Mouse (Mus musculus): ENCODE measurements around the gene Zfp626. TPM values are rescaled to one million over a fixed set of nuclear protein-coding genes. Genes with fewer than 3 reads are reported as not detected.
A peak's percentile ranks its signal among the peaks of the same experiment; 100 is the strongest.
"Not testable (repeated sequence)": the region's sequence is repeated elsewhere in the genome, so short reads cannot be mapped to it uniquely, and the experiment has no call there.

Zfp626 gene
- polyA plus RNA-seq, 1 experiment from 2014 or later: 1.2 TPM

DNA sequence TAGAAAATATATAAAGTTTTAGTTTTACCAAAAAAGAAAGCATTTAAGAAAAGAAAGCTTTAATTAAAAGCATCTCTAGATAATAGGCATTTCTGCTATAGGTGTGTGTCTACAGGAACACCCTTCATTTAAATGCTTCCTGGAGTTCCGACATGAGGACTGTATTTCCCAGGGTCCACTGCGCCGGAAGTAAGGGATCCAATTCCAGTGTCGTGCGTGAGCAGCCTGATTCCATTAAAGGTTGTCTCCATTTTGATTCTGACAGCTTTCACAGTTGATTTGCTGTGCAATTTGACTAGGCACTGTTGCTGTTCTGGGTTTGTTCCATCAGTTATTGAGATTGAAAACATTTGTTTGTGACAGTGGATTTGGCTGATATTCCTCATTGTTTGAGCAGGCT, 4.0 kb upstream of the Zfp626 start:
- no peak for ATAC-seq (ENCODE audit: insufficient number of reproducible peaks, insufficient read depth, low FRiP score, low read depth)

DNA sequence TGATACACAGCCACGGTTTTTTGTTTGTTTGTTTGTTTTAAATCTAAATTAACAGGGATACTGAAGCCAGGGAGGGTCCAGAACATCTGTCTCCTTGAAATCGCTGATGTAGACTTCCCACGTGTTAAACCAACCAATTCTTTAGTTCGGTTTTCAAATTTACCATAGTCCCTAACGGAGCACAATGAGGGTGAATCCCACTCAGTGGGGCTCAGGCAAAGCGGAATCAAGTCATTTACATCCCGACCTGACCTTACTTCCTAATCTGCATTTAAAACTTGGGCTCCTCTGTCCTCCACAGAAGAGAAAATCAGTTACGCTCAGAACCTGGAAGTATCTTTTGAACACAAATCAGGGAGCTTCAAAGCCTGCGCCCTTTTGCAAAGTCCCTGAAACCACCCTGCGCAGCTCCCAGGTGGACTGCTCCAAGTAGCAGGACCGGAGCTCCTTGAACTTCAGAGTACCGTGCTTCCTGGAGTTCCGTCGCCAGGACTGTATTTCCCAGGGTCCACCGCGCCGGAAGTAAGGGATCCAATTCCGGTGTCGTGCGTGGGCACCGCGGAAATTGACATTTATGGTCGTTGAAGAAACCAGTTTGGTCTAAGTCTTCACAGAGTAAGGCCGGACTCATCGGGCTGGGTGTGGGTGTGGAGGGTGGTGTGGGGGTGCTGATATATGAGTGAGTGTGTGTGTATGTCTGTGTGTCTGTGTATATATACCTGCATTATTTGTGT, 2.5 kb upstream of the Zfp626 start:
- under 1% methylated on average over 25 of the region's 25 CpGs for WGBS
- Histone ChIP-seq H3K4me3 (ENCODE audit: control insufficient read depth in 1 of 2, insufficient read depth in 1 of 2, low read depth in 1 of 2, low read length in 2 of 2) (peak overlapping the region; percentile 58 to 84), H3K4me1 (ENCODE audit: control insufficient read depth in 2 of 2, insufficient read depth in 2 of 2, low read length in 2 of 2) (no peaks in the 10 kb centered on the region), H3K27me3 (ENCODE audit: control insufficient read depth, insufficient read depth, low read length) (no peaks in the 10 kb centered on the region), H3K9ac (ENCODE audit: low read length) (peak overlapping the region; percentile 89), H3K9me3 (ENCODE audit: control insufficient read depth, low read length) (no peaks in the 10 kb centered on the region), H3K36me3 (ENCODE audit: control insufficient read depth, insufficient read depth, low read length) (peaks cover 27% of the 10 kb centered on the region), H3K4me2 (ENCODE audit: low read length) (peak overlapping the region; percentile 92), H3K27ac (replicated peaks in 1 of 2; ENCODE audit: control insufficient read depth in 1 of 2, insufficient read depth in 1 of 2, low read depth in 2 of 2, low read length in 2 of 2) (peak overlapping the region; percentile 55 to 65)
- peak; percentile 68 for ATAC-seq (ENCODE audit: insufficient number of reproducible peaks, insufficient read depth, low FRiP score, low read depth)

More for the DNA sequence above, 4.0 kb upstream of the Zfp626 start:
- Histone ChIP-seq H3K27ac (replicated peaks in 1 of 2; ENCODE audit: control insufficient read depth in 1 of 2, insufficient read depth in 1 of 2, low read depth in 2 of 2, low read length in 2 of 2) (no peak overlapping the region), H3K9me3 (ENCODE audit: control insufficient read depth, low read length) (no peaks in the 10 kb centered on the region), H3K9ac (ENCODE audit: low read length) (no peak overlapping the region), H3K4me1 (ENCODE audit: control insufficient read depth in 2 of 2, insufficient read depth in 2 of 2, low read length in 2 of 2) (peaks cover 0 to 9% of the 10 kb centered on the region in 2 experiments; a peak in 2 of 4 replicates), H3K4me2 (ENCODE audit: low read length) (no peak overlapping the region), H3K27me3 (ENCODE audit: control insufficient read depth, insufficient read depth, low read length) (no peaks in the 10 kb centered on the region), H3K4me3 (ENCODE audit: control insufficient read depth in 1 of 2, insufficient read depth in 1 of 2, low read depth in 1 of 2, low read length in 2 of 2) (no peak overlapping the region), H3K36me3 (ENCODE audit: control insufficient read depth, insufficient read depth, low read length) (peaks cover 12% of the 10 kb centered on the region)
- 72% methylated on average over 5 of the region's 5 CpGs for WGBS

DNA sequence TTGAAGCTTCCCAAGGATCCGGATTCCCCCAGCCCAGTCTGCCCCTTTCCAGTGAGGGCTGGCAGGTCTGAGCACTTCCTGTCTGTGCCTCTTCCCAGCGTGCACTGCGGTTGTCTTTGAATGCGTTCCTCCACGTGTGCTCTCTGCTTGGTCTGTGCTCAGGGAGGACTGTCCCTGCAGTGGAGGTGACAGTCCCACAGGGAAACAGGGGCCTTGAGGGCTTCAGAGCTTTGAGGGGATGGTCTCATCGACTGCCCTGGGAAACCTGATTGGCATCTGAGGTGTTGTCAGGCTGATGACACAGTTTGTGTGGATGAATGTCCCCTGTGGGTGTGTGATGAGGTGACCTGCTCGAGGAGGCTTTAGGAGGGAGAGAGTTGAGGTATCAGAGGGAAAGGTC, 309 bp downstream of the Zfp626 start:
- H3K4me2 ChIP-seq (ENCODE audit: low read length); H3K9ac ChIP-seq (ENCODE audit: low read length); H3K27ac ChIP-seq (replicated peaks in 1 of 2; ENCODE audit: control insufficient read depth in 1 of 2, insufficient read depth in 1 of 2, low read depth in 2 of 2, low read length in 2 of 2); H3K27me3 ChIP-seq (ENCODE audit: control insufficient read depth, insufficient read depth, low read length); H3K4me1 ChIP-seq (ENCODE audit: control insufficient read depth in 2 of 2, insufficient read depth in 2 of 2, low read length in 2 of 2); H3K9me3 ChIP-seq (ENCODE audit: control insufficient read depth, low read length); ATAC-seq (ENCODE audit: insufficient number of reproducible peaks, insufficient read depth, low FRiP score, low read depth); H3K4me3 ChIP-seq (ENCODE audit: control insufficient read depth in 1 of 2, insufficient read depth in 1 of 2, low read depth in 1 of 2, low read length in 2 of 2): not testable (repeated sequence)
- WGBS: 84% methylated on average over 7 of the region's 7 CpGs
- peaks cover 53% of the 10 kb centered on the region for H3K36me3 ChIP-seq (ENCODE audit: control insufficient read depth, insufficient read depth, low read length)

DNA sequence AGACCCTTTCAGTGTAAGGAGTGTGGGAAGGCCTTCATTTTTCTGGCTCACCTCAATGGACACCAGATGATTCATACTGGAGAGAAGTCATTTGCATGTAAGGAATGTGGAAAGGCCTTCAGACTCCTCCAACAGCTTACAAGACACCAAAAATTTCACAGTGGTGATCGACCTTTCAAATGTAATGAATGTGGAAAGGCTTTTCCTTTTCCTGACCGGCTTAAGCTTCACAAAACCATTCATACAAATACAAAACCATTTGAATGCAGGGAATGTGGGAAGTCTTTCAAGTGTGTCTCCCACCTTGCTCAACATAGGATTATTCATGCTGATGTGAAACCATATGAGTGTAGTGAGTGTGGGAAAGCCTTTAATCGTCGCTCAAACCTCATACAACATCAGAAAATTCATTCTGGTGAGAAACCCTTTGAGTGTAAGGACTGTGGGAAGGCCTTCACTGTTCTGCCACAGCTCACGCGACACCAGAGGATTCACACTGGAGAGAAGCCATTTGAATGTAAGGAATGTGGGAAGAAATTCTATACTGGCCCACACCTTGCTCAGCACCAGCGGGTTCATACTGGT, 11.6 kb downstream of the Zfp626 start:
- H3K9me3 ChIP-seq (ENCODE audit: control insufficient read depth, low read length): no peaks in the 10 kb centered on the region
- 92% methylated on average over 7 of the region's 7 CpGs for WGBS
- no peak for ATAC-seq (ENCODE audit: insufficient number of reproducible peaks, insufficient read depth, low FRiP score, low read depth)
- H3K9ac ChIP-seq (ENCODE audit: low read length): no peak overlapping the region
- no peak overlapping the region for H3K27ac ChIP-seq (replicated peaks in 1 of 2; ENCODE audit: control insufficient read depth in 1 of 2, insufficient read depth in 1 of 2, low read depth in 2 of 2, low read length in 2 of 2)
- H3K27me3 ChIP-seq (ENCODE audit: control insufficient read depth, insufficient read depth, low read length): no peaks in the 10 kb centered on the region
- no peak overlapping the region for H3K4me3 ChIP-seq (ENCODE audit: control insufficient read depth in 1 of 2, insufficient read depth in 1 of 2, low read depth in 1 of 2, low read length in 2 of 2)
- H3K36me3 ChIP-seq (ENCODE audit: control insufficient read depth, insufficient read depth, low read length): peaks cover 46% of the 10 kb centered on the region
- no peak overlapping the region for H3K4me2 ChIP-seq (ENCODE audit: low read length)
- H3K4me1 ChIP-seq (ENCODE audit: control insufficient read depth in 2 of 2, insufficient read depth in 2 of 2, low read length in 2 of 2): no peaks in the 10 kb centered on the region

DNA sequence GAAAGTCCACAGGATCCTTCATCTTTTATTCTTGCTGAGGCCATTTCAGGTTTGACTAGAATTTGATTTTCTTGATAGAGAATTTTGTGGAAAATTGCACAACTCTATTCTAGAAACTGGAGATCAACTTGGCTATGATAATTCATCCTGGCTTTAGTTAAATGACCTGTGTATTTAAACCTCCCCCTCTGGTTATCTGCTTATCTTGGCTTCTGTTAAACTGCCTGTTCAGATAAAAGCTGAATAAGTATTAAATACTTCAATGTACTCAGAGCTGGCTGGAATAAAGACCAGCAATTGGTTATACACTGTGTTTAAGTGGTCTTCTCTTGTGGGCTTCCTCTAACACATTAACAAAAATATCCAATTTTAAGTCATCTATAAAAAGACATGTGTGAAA, 15.6 kb downstream of the Zfp626 start:
- ATAC-seq (ENCODE audit: insufficient number of reproducible peaks, insufficient read depth, low FRiP score, low read depth): no peak
- no peak overlapping the region for H3K9ac ChIP-seq (ENCODE audit: low read length)
- no peak overlapping the region for H3K27ac ChIP-seq (replicated peaks in 1 of 2; ENCODE audit: control insufficient read depth in 1 of 2, insufficient read depth in 1 of 2, low read depth in 2 of 2, low read length in 2 of 2)

DNA sequence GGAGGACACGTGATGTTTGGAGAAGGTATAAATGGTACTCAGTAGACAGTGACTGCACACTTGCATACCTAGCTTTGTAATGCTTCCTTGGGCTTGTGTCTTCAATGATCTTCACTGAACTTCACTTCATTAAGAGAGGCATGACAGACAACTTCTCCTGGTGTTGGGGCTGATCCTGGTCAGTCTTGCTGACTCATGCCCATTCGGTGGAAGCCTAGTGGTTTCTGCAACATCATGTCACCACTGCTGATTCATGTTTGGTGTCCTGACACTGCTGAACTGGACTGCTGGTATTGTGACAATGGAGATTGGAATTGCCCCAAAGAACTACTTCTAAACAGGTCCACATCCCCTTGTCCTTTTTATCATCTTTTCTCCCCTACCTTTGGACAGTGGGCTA, 27.1 kb downstream of the Zfp626 start:
- H3K4me3 ChIP-seq (ENCODE audit: control insufficient read depth in 1 of 2, insufficient read depth in 1 of 2, low read depth in 1 of 2, low read length in 2 of 2): no peak overlapping the region
- H3K36me3 ChIP-seq (ENCODE audit: control insufficient read depth, insufficient read depth, low read length): no peaks in the 10 kb centered on the region
- no peaks in the 10 kb centered on the region for H3K9me3 ChIP-seq (ENCODE audit: control insufficient read depth, low read length)
- no peaks in the 10 kb centered on the region for H3K27me3 ChIP-seq (ENCODE audit: control insufficient read depth, insufficient read depth, low read length)
- no peak overlapping the region for H3K27ac ChIP-seq (replicated peaks in 1 of 2; ENCODE audit: control insufficient read depth in 1 of 2, insufficient read depth in 1 of 2, low read depth in 2 of 2, low read length in 2 of 2)
- H3K9ac ChIP-seq (ENCODE audit: low read length): no peak overlapping the region
- 64% methylated on average over 2 of the region's 2 CpGs for WGBS
- no peak for ATAC-seq (ENCODE audit: insufficient number of reproducible peaks, insufficient read depth, low FRiP score, low read depth)
- peaks cover 2 to 3% of the 10 kb centered on the region in 2 experiments; a peak in 3 of 4 replicates for H3K4me1 ChIP-seq (ENCODE audit: control insufficient read depth in 2 of 2, insufficient read depth in 2 of 2, low read length in 2 of 2)
- H3K4me2 ChIP-seq (ENCODE audit: low read length): no peak overlapping the region

More for the DNA sequence above, 15.6 kb downstream of the Zfp626 start:
- Histone ChIP-seq H3K4me2 (ENCODE audit: low read length) (no peak overlapping the region), H3K4me1 (ENCODE audit: control insufficient read depth in 2 of 2, insufficient read depth in 2 of 2, low read length in 2 of 2) (no peaks in the 10 kb centered on the region), H3K36me3 (ENCODE audit: control insufficient read depth, insufficient read depth, low read length) (peaks cover 20% of the 10 kb centered on the region), H3K4me3 (ENCODE audit: control insufficient read depth in 1 of 2, insufficient read depth in 1 of 2, low read depth in 1 of 2, low read length in 2 of 2) (no peak overlapping the region), H3K9me3 (ENCODE audit: control insufficient read depth, low read length) (peaks cover 7% of the 10 kb centered on the region), H3K27me3 (ENCODE audit: control insufficient read depth, insufficient read depth, low read length) (no peaks in the 10 kb centered on the region)

DNA sequence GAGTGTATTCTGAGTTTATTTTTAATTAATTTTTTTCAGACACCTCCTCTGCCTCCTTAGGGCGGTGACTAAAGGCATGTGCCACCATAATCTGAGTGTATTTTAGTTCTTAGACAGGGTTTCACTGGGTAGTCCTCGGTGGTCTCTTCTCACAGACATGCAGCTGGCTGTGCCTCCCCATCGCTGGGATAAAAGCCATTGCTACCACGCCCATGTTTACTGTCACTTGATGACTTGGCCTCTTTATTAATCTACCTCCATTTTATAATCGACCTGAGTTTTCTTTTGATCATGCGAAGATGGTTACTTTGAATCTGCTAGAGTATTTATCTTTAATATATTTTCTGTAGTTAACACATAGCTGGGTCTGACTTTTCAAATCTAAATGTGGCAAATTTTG, 30.9 kb downstream of the Zfp626 start:
- Histone ChIP-seq H3K36me3 (ENCODE audit: control insufficient read depth, insufficient read depth, low read length) (no peaks in the 10 kb centered on the region), H3K4me3 (ENCODE audit: control insufficient read depth in 1 of 2, insufficient read depth in 1 of 2, low read depth in 1 of 2, low read length in 2 of 2) (peak overlapping the region; percentile 62 to 85), H3K4me2 (ENCODE audit: low read length) (peak overlapping the region; percentile 70), H3K27me3 (ENCODE audit: control insufficient read depth, insufficient read depth, low read length) (no peaks in the 10 kb centered on the region), H3K9me3 (ENCODE audit: control insufficient read depth, low read length) (no peaks in the 10 kb centered on the region), H3K4me1 (ENCODE audit: control insufficient read depth in 2 of 2, insufficient read depth in 2 of 2, low read length in 2 of 2) (peaks cover 2 to 6% of the 10 kb centered on the region in 2 experiments; a peak in 3 of 4 replicates), H3K27ac (replicated peaks in 1 of 2; ENCODE audit: control insufficient read depth in 1 of 2, insufficient read depth in 1 of 2, low read depth in 2 of 2, low read length in 2 of 2) (peak overlapping the region; percentile 70 to 83; a peak in 3 of 4 replicates), H3K9ac (ENCODE audit: low read length) (peak overlapping the region; percentile 81)
- no peak for ATAC-seq (ENCODE audit: insufficient number of reproducible peaks, insufficient read depth, low FRiP score, low read depth)
- WGBS: 30% methylated on average over 6 of the region's 6 CpGs
